Mouse (Mus musculus) erythroblast, embryonic 14.5 days (primary cell): Measurements from ENCODE around the gene Cnn1.

Experiments
- GATA1 ChIP-seq: IDR thresholded peaks from 2 replicates; pipeline ENCODE4 v1.6.1; 2012; ENCODE audit warnings: low read length, inconsistent platforms, mixed read lengths
- TAL1 ChIP-seq: IDR thresholded peaks from 3 replicates; pipeline ENCODE4 v1.6.1; 2012; ENCODE audit warnings: low read length, inconsistent platforms, mixed read lengths

DNA sequence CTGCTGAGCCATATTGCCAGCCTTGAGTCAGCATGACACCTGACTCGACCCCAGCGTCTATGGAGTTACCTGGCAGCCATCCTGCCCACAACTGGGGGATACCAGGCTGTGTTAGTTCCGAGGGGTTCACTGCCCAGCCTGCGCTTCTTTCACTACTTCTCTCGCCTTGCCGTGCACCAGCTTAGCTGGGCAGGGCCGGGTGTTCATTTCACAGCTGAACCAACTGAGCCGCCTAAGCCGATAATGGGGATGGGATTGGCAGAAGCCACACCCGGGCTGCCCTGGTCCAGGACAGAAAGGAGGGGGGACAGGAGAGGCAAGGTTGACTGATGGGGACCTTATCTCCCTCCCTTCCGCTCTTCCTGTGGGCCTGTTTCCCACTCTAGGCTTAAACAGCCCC lies 49.7 kb upstream of the Cnn1 start:
- no peak for TF ChIP-seq GATA1
- TF ChIP-seq TAL1 = no peak
